Mouse (Mus musculus) WW6 (cell line): ENCODE measurements around the gene Ermap.
A peak's percentile ranks its signal among the peaks of the same experiment; 100 is the strongest.

ENCODE experiments used
- DNase-seq: peaks from one replicate; pipeline ENCODE4 v3.0.0-alpha.2; 2013; ENCODE audit warnings: low read depth, low spot score

The Ermap gene

GRCm38 (mm10) chr4:119189864-119190263, at the start of gene Ermap:
Gene Ermap (minus strand): TSS chr4:119190011.
- no peak for DNase-seq

GRCm38 (mm10) chr4:119239181-119239682, 49.4 kb upstream of the Ermap start:
- no peak for DNase-seq

- DNase-seq, result no peak
These were observed 48.9 kb upstream of the Ermap start for GRCm38 (mm10) chr4:119238661-119239060.

- no peak for DNase-seq
These were observed 44.5 kb upstream of the Ermap start for GRCm38 (mm10) chr4:119234348-119234747.

- no peak for DNase-seq
These were observed 43.6 kb upstream of the Ermap start for GRCm38 (mm10) chr4:119233256-119233901.

- peak; percentile 89 for DNase-seq
These were observed 42.8 kb upstream of the Ermap start, which contains the start of the genes AU022252 and P3h1 for GRCm38 (mm10) chr4:119232410-119233255. Gene AU022252 (minus strand): TSS chr4:119232712. Gene P3h1 (plus strand): TSS chr4:119232915.

- DNase-seq, result no peak
These were observed 36.9 kb upstream of the Ermap start for GRCm38 (mm10) chr4:119226751-119227150.

GRCm38 (mm10) chr4:119225719-119226118, 35.9 kb upstream of the Ermap start:
- no peak for DNase-seq

GRCm38 (mm10) chr4:119224534-119224933, 34.7 kb upstream of the Ermap start:
- DNase-seq, result no peak

GRCm38 (mm10) chr4:119223696-119224095, 33.9 kb upstream of the Ermap start:
- no peak for DNase-seq

GRCm38 (mm10) chr4:119218169-119218568, 28.4 kb upstream of the Ermap start, which contains the start of gene Tmem269:
Gene Tmem269 (minus strand): TSS chr4:119218217.
- no peak for DNase-seq

GRCm38 (mm10) chr4:119216667-119217066, 26.9 kb upstream of the Ermap start:
- DNase-seq, result no peak

- no peak for DNase-seq
These were observed 14.9 kb upstream of the Ermap start for GRCm38 (mm10) chr4:119204672-119205071.

GRCm38 (mm10) chr4:119198105-119198504, 8.3 kb upstream of the Ermap start:
- no peak for DNase-seq

- no peak for DNase-seq
These were observed 5.9 kb upstream of the Ermap start for GRCm38 (mm10) chr4:119195582-119196320.

- no peak for DNase-seq
These were observed 5.2 kb upstream of the Ermap start, which contains the start of gene Svbp for GRCm38 (mm10) chr4:119194909-119195581. Gene Svbp (plus strand): TSS chr4:119195306.

- DNase-seq, result no peak
These were observed 2.9 kb upstream of the Ermap start for GRCm38 (mm10) chr4:119192757-119193156.

GRCm38 (mm10) chr4:119191273-119191672, 1.5 kb upstream of the Ermap start:
- no peak for DNase-seq

GRCm38 (mm10) chr4:119190618-119191017, 807 bp upstream of the Ermap start:
- no peak for DNase-seq

- no peak for DNase-seq
These were observed 419 bp downstream of the Ermap start for GRCm38 (mm10) chr4:119189392-119189791.
